Mouse (Mus musculus): ENCODE results near the gene Gm21858.
"Not testable (repeated sequence)": the region's sequence is repeated elsewhere in the genome, so short reads cannot be mapped to it uniquely, and the experiment has no call there.

Gm21858 gene

GRCm38 (mm10) chrY:55731456-55731855 is at the start of gene Gm21858:
TSS of gene Gm21858 (plus strand) at chrY:55731756.
- DNase-seq (ENCODE audit: low read depth, low spot score) = not testable (repeated sequence)
